Mouse (Mus musculus): ENCODE measurements around the gene Cdh13.

- TF ChIP-seq CTCF (IDR thresholded peaks at IDR 0.05; ENCODE audit: low read depth): no peak
- no peak for TF ChIP-seq EP300 (optimal IDR thresholded peaks at IDR 0.05)
These were observed 464.6 kb downstream of the Cdh13 start for GRCm38 (mm10) chr8:118748041-118748604.

Measured in stomach, postnatal 0 days (tissue).